Mouse (Mus musculus) adrenal gland, postnatal 36 days (tissue): ENCODE data around the gene Aebp1. TPM values are rescaled to one million over a fixed set of nuclear protein-coding genes. Genes with fewer than 3 reads are reported as not detected.

ENCODE experiments used
- total RNA-seq, 2 experiments: library from RNA; stranded (reverse); gene quantifications; 2 replicates each; pipeline ENCODE4 v1.2.3; 2021

The Aebp1 gene
- total RNA-seq, 2 experiments from 2014 or later: 372 to 401 TPM

Other genes with a start within 250 kb of the Aebp1 start
- 100 to 1,000 TPM; 117 to 202 TPM for gene Mrps24, start 146.3 kb upstream of the Aebp1 start, total RNA-seq
- 10 to 100 TPM; 59.2 to 64.6 TPM for gene Urgcp, start 99.6 kb upstream of the Aebp1 start, total RNA-seq
- 10 to 100 TPM; 67.3 to 73.6 TPM for gene Dbnl, start 73.5 kb upstream of the Aebp1 start, total RNA-seq
- not detected for gene Pgam2, start 58.2 kb upstream of the Aebp1 start, total RNA-seq
- 1 to 10 TPM; 5.6 to 6.9 TPM for gene Polm, start 23.9 kb upstream of the Aebp1 start, total RNA-seq
- gene Pold2, start 16.3 kb downstream of the Aebp1 start, total RNA-seq: 10 to 100 TPM; 44.3 to 50.2 TPM
- not detected for gene Myl7, start 36.8 kb downstream of the Aebp1 start, total RNA-seq
- gene Gck, start 88.1 kb downstream of the Aebp1 start, total RNA-seq: 1 to 10 TPM; 2.1 to 2.4 TPM
- 10 to 100 TPM; 70.0 to 86.4 TPM for gene Ykt6, start 93.7 kb downstream of the Aebp1 start, total RNA-seq
- 10 to 100 TPM in 1 of 2 experiments, 1 to 10 TPM in 1; 7.8 to 14.5 TPM for gene Camk2b, start 204.4 kb downstream of the Aebp1 start, total RNA-seq